Mouse (Mus musculus) lung, adult 2 months (tissue): Measurements from ENCODE around the gene Bsn.

Source experiments
- CTCF ChIP-seq: fragments of 200-500 bp; IDR thresholded peaks from 2 replicates; pipeline ENCODE4 v1.5.1; 2011; ENCODE audit warnings: mild to moderate bottlenecking, low read length, control low read depth; ENCODE audit not compliant: insufficient read depth
- POLR2A ChIP-seq: fragments of 200-500 bp; IDR thresholded peaks from 2 replicates; pipeline ENCODE4 v1.6.1; 2011; ENCODE audit warnings: low read depth, mild to moderate bottlenecking, control low read depth, low read length, borderline replicate concordance; ENCODE audit errors: extremely low read depth

GRCm38 (mm10) chr9:108055661-108056237, 134.4 kb downstream of the Bsn start:
- TF ChIP-seq POLR2A, result no peak
- TF ChIP-seq CTCF, result no peak
